Mouse (Mus musculus): ENCODE results near the gene Acsm3. TPM values are rescaled to one million over a fixed set of nuclear protein-coding genes. Genes with fewer than 3 reads are reported as not detected.
"Not testable (repeated sequence)": the region's sequence is repeated elsewhere in the genome, so short reads cannot be mapped to it uniquely, and the experiment has no call there.

Acsm3 gene
- total RNA-seq (2021) = not detected

DNA sequence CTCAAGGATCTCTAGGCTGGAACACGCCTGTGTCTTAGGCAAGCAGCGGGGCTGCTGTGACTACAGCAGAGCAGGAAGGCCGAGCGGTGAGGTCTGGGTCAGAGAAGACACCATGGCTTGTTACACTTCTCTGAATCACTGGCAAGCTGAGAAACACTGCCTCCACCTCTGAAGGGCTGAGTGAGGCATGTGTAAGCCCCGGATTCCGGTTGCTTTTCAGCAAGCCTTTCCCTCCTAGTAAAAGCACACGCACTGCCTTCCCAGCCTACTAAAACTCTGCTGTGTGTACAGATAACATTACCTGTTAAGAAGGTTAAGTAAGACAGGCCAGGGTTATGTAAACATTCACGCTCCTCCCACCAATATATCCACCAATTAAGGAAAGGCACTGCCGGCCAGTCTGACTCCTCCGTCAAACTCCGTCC lies at the start of gene Acsm3:
Acsm3 (plus strand) TSS at position 397 of the 425 bp plus-strand sequence.
- intact Hi-C loops (cut with DNase I) = no loop called here
- no peak for DNase-seq (ENCODE audit: low spot score in 2 of 2)

DNA sequence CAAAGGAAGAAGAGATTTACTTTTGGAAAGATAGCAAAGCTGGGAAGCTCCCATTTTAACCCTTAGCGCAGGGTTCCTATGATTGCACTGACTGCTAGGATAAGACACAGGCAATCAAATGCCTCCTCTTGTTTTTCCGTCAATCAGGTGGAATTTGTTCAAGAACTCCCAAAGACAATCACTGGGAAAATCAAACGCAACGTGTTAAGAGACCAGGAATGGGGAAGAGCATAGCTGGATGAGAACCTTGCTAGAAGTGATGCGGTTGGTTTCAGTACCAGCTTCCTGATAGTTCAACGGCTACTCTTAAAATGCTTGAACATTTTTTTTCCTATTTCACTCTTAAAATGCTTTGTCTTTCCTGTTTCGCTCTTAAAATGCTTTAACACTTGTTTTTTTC lies 46.6 kb upstream of the Acsm3 start:
- DNase-seq (ENCODE audit: low spot score in 2 of 2) = no peak
- intact Hi-C loops (cut with DNase I) = no loop called here

DNA sequence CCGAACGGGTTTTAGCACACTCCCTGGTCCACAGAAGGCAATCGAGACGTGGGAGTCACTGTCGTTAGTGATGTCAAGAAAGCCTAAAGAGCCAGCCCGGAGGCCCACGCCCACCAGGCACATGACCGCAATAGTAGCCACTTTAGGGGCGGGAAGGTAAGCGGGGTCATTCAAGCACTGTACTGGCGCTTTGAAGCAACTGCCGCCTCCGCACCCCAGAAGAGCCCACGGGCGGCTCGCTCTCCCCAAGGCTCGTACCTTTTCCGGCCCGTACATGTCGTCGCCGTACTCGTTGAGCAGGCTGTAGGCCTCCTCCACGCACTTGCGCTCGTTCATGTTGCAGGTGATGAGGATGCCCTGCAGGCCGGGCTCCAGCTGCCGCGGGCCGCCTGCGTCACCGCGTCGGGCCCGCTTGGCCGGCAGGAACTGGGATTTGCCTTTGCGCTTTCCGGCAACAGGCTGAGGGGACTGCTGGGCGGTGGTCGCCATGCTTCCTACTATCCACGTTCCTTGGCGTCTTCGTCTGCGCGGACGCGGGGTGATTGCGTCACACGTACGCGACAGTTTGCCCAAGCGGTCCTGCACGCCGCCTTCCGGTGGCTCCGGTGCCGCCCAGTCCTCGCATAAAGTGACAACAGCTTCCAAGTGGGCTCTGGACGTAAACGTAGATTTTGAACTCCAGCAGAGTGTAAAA lies 40.3 kb upstream of the Acsm3 start, which contains the start of gene Thumpd1:
Thumpd1 (minus strand) TSS at position 546 of the 694 bp plus-strand sequence.
- intact Hi-C loops (cut with DNase I) = no loop called here
- DNase-seq (ENCODE audit: low spot score in 2 of 2) = peak; percentile 96 to 98

DNA sequence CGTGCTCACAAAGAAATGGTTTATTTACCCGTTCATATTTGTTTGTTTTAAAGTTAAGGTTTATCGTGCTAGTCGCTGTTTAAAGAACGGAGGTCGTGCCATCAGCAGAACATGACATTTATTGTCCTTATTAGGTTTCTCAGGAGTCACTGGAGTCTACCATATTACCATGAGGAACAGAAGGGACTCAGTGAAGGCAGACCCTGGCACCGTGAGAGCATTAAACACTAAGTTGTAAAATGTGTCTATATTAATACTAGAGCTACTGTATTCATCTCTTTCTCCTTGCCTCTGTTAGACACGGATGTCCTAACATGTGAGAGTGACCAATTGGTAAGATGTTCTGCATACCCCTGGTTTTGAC lies 39.8 kb upstream of the Acsm3 start:
- intact Hi-C loops (cut with DNase I) = no loop called here
- DNase-seq (ENCODE audit: low spot score in 2 of 2) = no peak

DNA sequence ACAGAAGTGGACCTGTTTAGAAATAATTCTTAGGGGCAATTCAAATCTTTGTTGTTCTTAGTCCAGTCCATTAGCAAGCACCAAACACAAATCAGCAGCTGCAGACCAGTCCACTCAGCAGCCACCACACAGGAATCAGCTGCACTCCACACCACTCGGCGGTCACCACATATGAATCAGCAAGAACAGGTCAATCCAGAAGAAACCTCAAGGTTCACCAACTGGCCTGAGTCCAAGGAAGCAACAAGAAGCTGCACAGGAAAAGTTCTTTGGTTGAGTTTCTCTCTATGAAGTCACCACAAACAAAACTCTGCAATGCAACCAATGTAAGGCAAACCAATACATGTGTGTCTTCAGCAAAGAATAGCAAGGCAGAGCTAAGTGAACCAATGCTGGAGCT lies 33.1 kb upstream of the Acsm3 start:
- intact Hi-C loops (cut with DNase I) = no loop called here

DNA sequence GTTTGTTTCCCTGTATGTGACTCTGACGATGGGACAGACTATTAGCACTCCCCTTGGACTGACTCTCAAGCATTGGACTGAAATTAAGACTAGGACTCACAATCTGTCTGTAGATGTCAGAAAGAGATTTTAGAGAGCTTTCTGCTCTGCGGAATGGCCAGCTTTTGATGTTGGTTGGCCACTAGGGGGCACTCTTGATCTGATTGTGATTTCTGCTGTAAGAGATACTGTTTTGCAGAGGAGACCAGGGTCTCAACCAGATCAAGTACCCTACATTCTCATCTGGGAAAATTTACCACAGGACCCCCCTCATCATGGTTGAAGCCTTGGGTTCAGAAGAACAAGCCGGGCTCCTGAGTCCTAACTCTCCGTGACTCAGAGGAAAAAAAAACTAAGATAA lies 29.5 kb upstream of the Acsm3 start:
- intact Hi-C loops (cut with DNase I); DNase-seq (ENCODE audit: low spot score in 2 of 2): not testable (repeated sequence)

More for the DNA sequence above, 33.1 kb upstream of the Acsm3 start:
- no peak for DNase-seq (ENCODE audit: low spot score in 2 of 2)

DNA sequence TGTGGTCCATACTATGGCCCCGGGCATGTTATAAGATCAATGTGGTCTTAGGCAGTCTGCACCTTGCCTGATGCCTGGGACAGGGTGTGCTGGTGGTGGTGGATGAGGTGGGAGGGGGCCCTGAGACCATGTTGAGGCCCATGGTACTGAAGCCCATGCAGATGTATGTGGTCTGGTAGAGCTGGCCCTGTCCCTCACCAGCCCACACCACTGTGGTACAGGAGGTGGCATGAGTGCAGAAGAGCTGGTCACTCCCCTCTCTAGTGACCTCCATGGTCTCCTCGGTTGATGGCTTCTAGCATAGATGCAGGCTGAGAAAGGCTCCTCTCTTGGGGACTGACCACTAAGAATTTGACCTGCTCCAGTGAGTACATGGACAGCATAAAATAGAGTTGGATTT lies 21.8 kb upstream of the Acsm3 start:
- DNase-seq (ENCODE audit: low spot score in 2 of 2) = no peak
- intact Hi-C loops (cut with DNase I) = no loop called here

DNA sequence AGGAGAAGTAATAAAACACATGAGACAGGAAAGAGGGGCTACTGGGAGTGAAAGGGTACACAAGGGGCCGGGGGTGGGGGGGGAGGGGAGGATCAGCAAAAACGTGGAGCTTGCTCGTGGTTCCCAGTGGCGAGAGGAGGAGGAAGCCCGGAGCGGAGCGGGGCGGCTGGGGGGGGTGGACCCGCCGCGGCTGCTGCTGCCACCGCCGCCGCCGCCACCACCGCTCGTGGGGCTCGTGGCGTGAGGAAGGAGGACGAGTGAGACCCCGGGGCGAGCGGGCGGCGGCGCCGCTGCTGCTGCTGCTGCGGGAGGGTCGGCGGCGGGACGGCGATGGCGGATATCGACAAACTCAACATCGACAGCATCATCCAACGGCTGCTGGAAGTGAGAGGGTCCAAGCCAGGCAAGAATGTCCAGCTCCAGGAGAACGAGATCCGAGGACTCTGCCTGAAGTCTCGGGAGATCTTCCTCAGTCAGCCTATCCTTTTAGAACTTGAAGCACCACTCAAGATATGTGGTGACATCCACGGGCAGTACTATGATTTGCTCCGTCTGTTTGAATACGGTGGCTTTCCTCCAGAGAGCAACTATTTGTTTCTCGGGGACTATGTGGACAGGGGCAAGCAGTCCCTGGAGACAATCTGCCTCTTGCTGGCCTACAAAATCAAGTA lies 20.8 kb upstream of the Acsm3 start:
- intact Hi-C loops (cut with DNase I); DNase-seq (ENCODE audit: low spot score in 2 of 2): not testable (repeated sequence)

DNA sequence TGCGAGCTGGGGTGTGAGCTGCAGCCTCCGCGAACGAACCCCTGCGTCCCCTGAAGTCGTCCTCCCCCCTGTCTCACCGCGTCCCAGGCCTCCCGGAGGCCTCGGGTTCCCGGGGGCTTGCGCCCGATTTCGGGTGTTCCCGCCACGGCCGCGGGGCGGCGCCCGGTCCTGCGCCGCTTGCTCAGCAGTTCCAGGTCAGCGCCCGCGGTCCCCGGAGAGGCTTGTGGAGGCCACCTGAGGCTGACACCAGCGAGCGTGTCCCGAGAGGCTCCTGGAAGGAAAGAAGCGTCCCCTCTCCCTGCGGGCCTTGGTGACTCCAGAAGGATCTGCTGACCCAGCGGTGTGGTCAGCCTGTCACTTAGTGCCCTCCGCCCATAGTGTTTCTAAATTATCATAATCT lies 16.4 kb upstream of the Acsm3 start:
- intact Hi-C loops (cut with DNase I) = no loop called here
- DNase-seq (ENCODE audit: low spot score in 2 of 2) = no peak

DNA sequence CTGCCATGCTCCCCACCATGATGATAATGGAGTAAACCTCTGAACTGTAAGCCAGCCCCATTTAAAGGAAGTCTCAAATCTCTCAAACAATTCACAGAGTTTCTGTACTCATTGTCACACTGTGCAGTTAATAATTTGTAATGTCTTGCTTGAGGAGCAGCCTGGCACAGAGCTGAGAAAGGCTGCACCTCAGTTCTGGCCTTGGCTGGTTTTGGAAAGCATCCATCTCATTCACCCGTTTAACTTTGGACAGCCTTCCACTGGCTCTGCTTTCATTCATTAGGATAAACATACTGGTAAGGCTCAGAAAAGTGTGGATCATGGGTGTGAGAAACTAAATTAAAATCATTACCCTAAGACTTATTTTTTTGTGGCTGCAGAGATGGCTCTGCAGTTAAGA lies 14.9 kb upstream of the Acsm3 start:
- DNase-seq (ENCODE audit: low spot score in 2 of 2) = no peak
- intact Hi-C loops (cut with DNase I) = no loop called here

DNA sequence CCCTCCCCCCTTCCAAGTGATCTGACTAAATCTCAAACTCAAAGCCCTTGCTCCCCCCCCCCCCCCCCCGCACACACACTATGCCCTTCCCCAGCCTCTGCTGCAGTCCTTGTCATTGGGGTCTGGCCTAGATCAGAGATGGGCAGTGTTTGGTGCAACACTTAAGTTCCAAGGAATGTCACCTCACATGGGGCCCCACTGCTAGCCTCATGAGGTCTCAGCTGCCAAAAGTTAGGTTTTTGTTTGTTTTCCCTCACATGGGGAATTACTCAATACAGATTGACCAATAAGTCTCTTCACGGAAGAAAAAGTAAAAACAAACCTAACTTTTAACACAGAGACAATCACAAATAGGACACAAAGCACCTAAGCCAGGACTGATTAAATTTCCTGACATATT lies 12.0 kb upstream of the Acsm3 start:
- no peak for DNase-seq (ENCODE audit: low spot score in 2 of 2)
- intact Hi-C loops (cut with DNase I) = no loop called here

DNA sequence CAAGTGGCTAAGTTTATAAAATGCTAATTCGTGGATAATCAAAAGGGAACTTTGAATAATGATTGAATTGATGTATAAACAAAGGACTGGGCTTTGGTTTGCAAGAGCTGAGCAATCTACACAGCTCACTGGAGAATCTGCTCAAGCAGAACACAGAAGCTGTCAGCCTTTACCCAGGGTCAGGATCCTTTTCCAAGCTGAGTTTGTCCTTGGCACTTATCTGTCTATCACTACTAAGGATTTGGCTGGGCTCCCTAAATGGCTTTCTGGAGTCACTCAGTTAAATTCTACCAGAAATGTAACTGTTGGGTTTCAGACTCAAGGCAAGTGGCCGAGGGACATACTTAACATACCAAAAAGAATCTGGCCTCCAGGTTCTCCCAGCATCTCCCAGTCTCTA lies 10.8 kb upstream of the Acsm3 start:
- DNase-seq (ENCODE audit: low spot score in 2 of 2) = no peak
- intact Hi-C loops (cut with DNase I) = no loop called here

DNA sequence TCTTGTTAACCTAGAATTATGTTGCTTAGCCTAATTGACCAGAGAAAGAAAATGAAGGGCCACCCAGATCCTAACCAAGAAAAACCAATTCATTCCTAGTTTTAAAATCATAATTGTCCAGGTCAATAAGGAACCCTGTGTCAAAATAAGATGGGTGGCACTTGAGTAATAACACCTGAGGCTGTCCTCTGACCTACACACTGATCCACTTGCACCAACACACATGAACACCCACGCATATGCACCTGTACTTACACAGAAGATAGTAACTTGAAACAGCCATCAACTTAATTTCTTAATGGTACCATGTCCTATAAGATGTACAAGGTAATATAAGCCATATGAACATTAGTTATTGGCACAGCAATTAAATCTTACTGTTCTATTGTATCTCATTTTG lies 7.0 kb upstream of the Acsm3 start:
- intact Hi-C loops (cut with DNase I) = no loop called here
- DNase-seq (ENCODE audit: low spot score in 2 of 2) = no peak

DNA sequence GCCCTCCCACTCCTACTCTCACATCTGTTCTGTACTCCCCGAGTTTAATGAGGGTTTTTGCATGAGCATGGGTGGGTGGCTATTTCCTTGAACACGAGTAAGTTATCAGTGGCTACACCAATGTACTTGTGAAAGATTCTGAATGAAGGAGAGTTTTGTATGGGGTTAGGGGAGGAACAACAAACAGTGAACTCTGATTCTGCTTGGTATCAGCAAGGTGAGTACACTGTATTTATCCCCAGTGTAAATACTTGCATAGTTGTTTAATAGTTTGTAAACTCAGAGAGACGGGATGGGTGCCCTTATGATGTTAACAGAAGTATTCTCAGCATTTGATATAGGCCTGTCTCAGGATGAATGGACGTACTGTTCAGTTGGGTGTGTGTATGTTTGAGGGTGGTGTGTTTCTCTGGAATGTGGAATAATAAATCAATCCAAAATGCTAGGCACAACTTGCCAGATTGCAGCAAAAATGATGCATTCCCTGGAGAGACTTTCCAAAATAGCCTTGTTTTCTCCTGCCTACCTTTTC lies 1.5 kb downstream of the Acsm3 start:
- intact Hi-C loops (cut with DNase I) = no loop called here
- DNase-seq (ENCODE audit: low spot score in 2 of 2) = no peak

DNA sequence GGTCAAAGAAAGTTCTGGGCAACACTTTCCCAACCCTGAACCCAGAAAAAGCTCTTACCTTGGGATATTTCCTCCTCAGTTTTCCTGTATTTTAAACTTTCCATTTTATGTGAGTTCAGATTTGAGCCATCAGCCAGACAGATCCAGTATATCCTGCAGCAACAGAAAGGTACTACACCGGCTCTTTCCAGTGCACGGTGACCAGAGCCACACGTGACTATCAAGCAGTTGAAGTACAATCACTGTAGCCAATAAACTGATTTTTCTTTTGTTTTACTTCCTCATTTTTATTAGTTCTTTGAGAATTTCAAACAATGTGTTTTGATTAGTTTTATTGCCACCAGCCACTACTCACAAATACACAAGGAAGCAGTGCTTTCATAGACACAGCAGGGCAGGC lies 3.7 kb downstream of the Acsm3 start:
- intact Hi-C loops (cut with DNase I) = no loop called here
- no peak for DNase-seq (ENCODE audit: low spot score in 2 of 2)

DNA sequence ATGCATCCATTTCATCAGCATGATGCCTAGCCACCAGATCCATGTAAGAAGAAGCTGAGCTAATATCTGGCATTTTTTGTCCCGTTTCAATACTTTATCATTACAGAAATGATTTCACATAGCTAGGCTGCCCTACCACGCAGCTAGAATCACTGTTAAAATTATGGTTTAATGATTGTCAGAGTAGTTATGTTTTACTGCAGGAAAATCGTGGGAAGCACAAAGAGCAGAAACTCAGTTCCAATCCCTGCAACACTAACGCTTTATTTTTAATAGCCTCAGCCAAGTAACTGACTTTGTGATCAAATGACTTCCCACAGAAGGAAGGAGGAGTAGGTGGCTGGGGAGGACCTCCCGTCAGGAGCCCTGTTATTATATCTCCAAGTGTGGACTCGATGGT lies 6.3 kb downstream of the Acsm3 start:
- intact Hi-C loops (cut with DNase I) = no loop called here
- DNase-seq (ENCODE audit: low spot score in 2 of 2) = no peak

DNA sequence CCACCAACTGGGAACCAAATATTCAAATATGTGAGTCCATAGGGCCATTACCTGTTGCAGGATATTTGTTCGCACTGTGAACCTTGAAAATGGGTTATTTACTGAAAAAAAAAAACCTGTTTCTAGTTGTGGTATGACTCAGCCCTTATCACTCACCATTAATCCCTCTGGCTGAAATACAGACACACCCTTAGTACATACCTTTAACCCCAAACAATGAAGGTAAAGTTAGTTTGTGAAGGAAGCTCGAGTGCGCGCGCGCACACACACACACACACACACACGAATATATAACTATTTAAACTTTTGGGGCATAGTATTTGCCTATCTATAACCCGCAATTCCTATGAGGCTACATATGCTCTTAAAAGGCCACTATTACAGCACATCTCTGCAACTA lies 9.2 kb downstream of the Acsm3 start:
- no peak for DNase-seq (ENCODE audit: low spot score in 2 of 2)
- intact Hi-C loops (cut with DNase I) = no loop called here

DNA sequence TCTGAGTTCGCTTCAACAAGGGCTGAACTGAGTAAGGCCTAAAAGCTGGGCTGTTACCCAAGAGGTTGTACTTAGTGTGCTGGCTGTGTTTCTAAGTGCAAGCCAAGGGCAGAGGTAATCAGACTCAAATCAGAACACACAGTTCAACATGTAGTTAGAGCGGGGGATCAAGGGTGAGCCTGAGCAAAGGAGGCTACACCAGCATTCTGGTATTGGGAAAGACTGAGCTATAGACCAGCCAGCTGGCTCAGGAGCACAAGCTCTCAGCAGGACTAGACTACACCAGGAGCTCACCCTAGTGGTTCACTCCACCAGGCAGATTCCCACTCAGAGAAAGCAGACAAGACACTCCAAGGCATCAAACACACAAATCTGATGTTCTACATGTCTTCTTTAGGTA lies 22.7 kb downstream of the Acsm3 start:
- DNase-seq (ENCODE audit: low spot score in 2 of 2) = no peak

DNA sequence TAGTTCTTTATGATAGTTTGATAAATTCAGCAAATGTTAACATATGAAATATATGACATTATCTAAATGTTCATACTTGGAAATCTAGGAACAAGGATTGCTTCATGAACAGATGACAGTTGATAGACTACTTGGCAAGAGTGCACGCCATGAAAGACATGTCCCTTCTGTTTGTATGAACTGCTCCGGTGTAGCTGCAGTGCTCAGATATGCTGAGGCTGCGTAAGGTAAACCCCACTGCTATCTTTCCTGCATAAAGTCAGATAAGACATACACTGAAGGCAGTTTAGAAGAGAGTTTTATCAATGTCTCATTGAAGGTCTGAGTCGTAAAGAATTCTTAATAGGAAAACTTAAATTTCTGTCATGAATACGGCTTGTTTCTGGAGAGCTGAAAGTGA lies 24.2 kb downstream of the Acsm3 start:
- intact Hi-C loops (cut with DNase I) = no loop called here
- no peak for DNase-seq (ENCODE audit: low spot score in 2 of 2)

More for the DNA sequence above, 22.7 kb downstream of the Acsm3 start:
- intact Hi-C loops (cut with DNase I) = no loop called here

DNA sequence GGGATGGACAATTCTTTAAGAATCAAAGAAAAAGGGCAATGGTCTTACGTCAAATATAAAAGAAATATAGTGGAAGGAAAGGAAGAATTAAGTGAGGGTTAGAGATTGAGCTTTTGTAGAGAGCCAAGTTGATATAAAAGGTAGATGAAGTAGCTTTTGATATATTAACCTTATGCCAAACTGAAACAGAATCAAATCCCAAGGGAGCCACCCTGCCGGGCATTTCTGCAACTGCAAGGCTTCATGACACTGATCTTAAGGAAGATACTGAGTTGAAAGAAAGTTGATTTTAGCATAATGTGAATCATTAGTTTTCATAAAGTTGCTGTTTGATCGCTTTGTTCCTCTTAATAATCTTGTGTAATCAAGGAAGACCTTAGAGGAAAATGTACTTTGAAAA lies 28.3 kb downstream of the Acsm3 start:
- intact Hi-C loops (cut with DNase I) = no loop called here
- DNase-seq (ENCODE audit: low spot score in 2 of 2) = no peak

DNA sequence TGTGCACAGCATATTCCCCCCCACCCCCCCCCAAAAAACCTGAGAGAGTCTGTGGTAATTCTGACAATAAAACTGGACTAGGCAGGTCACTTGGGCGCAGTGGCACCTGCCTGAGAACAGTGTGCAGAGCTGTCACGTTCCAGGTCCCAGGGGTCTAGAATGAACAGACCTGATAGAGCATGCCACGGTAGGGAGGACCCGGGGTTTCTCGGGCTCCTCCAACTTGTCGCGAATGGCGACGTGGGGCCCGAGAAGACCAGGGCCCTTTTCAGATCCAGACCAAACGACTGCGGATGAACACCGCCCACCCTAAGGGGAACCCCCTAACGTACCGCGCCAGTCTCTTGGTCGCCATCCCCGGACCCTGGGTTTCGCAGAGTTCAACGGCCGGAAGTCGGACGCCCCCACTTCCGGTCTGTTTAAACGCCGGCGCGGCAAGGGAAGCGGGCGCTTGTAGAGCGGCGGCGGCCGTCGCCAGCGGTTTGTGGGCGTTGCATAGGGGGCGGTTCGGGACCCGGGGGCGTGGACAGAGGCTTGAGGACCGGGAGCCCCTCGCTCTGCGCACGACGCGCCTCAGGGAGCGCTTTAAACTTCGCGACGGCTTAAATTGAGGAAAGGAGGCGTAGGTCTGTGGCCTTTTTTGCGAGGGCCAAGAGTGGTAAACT lies 33.0 kb downstream of the Acsm3 start, which contains the start of the genes Rexo5 and Eri2:
Rexo5 (plus strand) TSS at position 421 of the 665 bp plus-strand sequence.
Eri2 (minus strand) TSS at position 473 of the 665 bp plus-strand sequence.
- intact Hi-C loops (cut with DNase I) = no loop called here
- peak; percentile 73 to 77 for DNase-seq (ENCODE audit: low spot score in 2 of 2)
